Comparison of ENCODE assay signal across 29 mouse cellular contexts in the genomic region with DNA sequence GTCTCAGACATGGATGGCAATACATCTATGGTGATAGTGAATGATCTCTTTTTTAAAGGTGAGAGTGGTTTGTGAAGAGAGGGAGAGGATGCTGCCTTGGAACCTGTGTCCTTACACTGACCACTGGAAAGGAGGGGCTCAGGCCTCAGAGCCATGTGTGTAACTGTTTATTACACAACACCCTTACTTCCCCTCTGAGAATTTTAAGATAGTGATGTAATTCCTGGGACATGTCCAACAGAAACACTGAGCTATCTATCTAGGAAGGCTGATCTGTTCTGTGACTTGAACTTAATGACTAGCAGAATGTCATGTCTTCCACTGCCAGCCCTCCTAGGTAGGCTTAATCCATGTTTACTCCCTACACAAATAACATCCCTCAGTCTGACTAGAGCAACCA. TPM values are rescaled to one million over a fixed set of nuclear protein-coding genes. Genes with fewer than 3 reads are reported as not detected.
DNase-seq lines count a peak whose midpoint lies in the region; ATAC-seq and TF ChIP-seq lines count a peak whose summit lies in the region.
"Had no signal": no experiment of that assay in that cellular context is flagged by ENCODE, and none has a peak within 500 bp of the region (broad histone marks: within the 10 kb centered on the region; RNA-seq: fewer than 3 reads in every experiment).

No protein-coding gene starts in this region.

- no peaks in the 10 kb centered on the region for H3K79me2 ChIP-seq in heart, adult 2 months (replicated peaks; ENCODE audit: control insufficient read depth, insufficient read depth, low read length)

- intact Hi-C loops in heart, adult 2 months (cut with DNase I), result no loop called here
- intact Hi-C loops in left cerebral cortex, postnatal 14 days (cut with DNase I), result no loop called here

- no peak overlapping the region for H3K9ac ChIP-seq in heart, adult 2 months (ENCODE audit: low read depth, low read length)
- H3K9ac ChIP-seq: embryonic facial prominence, embryonic 12.5 days; hindbrain, embryonic 13.5 days had no signal

- no peaks in the 10 kb centered on the region for H3K27me3 ChIP-seq in heart, adult 2 months (ENCODE audit: control insufficient read depth, insufficient read depth, low read length)
- H3K27me3 ChIP-seq: embryonic facial prominence, embryonic 12.5 days; hindbrain, embryonic 13.5 days had no signal

- TF ChIP-seq CTCF in heart, adult 2 months (IDR thresholded peaks at IDR 0.05), result no peak

- no peak for TF ChIP-seq EP300 in heart, adult 2 months (IDR thresholded peaks at IDR 0.05; ENCODE audit: insufficient read depth, low read depth, low read length)

- H3K4me3 ChIP-seq in heart, adult 2 months, result no peak overlapping the region
- H3K4me3 ChIP-seq in brown adipose tissue, adult 24 weeks (ENCODE audit: insufficient read depth, low read depth, low read length), result no peak overlapping the region
- H3K4me3 ChIP-seq: embryonic facial prominence, embryonic 12.5 days; erythroblast, embryonic 14.5 days; hindbrain, embryonic 13.5 days had no signal

- no peaks in the 10 kb centered on the region for H3K36me3 ChIP-seq in heart, adult 2 months (ENCODE audit: control insufficient read depth, insufficient read depth, low read length)
- H3K36me3 ChIP-seq: embryonic facial prominence, embryonic 12.5 days; hindbrain, embryonic 13.5 days had no signal

- DNase-seq in heart, adult 9 months (ENCODE audit: low spot score in 2 of 2), result peak; percentile 63 to 70
- DNase-seq in heart, adult 2 months, result no peak
- peak; percentile 5 for DNase-seq in lung, postnatal 10 days
- DNase-seq in lung, postnatal 14 days, result no peak
- no peak for DNase-seq in adrenal gland, adult 2 months
- no peak for DNase-seq in left cerebral cortex, postnatal 14 days (ENCODE audit: low spot score in 2 of 2)
- DNase-seq: cerebellum, adult 2 months; gastrocnemius, postnatal 36 days; kidney, postnatal 14 days; left cerebral cortex, postnatal 4 days; right cerebral cortex, postnatal 14 days; thymus, adult 18-20 months; thymus, postnatal 4 days had no signal

- H3K27ac ChIP-seq in heart, adult 2 months, result no peak overlapping the region
- H3K27ac ChIP-seq in brown adipose tissue, adult 24 weeks (replicated peaks; ENCODE audit: low read depth, low read length), result peak overlapping the region; percentile 53
- H3K27ac ChIP-seq: embryonic facial prominence, embryonic 12.5 days; hindbrain, embryonic 13.5 days had no signal

- peaks cover 3% of the 10 kb centered on the region; the same call in 1 of the 2 replicates for H3K4me1 ChIP-seq in heart, adult 2 months (ENCODE audit: control insufficient read depth, insufficient read depth, low read length)
- 0 out of 2 replicates have a peak, but pooled peaks cover 2% of the 10 kb centered on the region for H3K4me1 ChIP-seq in brown adipose tissue, adult 24 weeks (ENCODE audit: control insufficient read depth, insufficient read depth, insufficient read length, low read length)
- H3K4me1 ChIP-seq: embryonic facial prominence, embryonic 12.5 days; hindbrain, embryonic 13.5 days had no signal

- TF ChIP-seq POLR2A in heart, adult 2 months (IDR thresholded peaks at IDR 0.05; ENCODE audit: insufficient read depth, low read depth, low read length), result no peak

- ATAC-seq in megakaryocyte progenitor cell, adult 5-6 weeks (replicated peaks; ENCODE audit: poor library complexity), result peak; percentile 93
- ATAC-seq: forebrain, embryonic 14.5 days; inflammation-experienced regulatory T-cells, adult 6 months; midbrain, embryonic 16.5 days had no signal

RNA-seq across cellular contexts. Expression of a gene that starts 3.2 kb away (rescaled TPM):
- total RNA-seq in heart, adult 2 months (2021), result not detected
- polyA plus RNA-seq in heart, adult 2 months (2012; rRNA removed), result 0.06 TPM in 1 of 2 replicates, not detected in the other
- not detected in 2 replicates for polyA plus RNA-seq in brown adipose tissue, adult 24 weeks (2012; ENCODE audit: insufficient read depth, insufficient read length, missing spikeins)
- total RNA-seq in megakaryocyte progenitor cell, adult 5-6 weeks (2015), result not detected in 2 replicates
- not detected in 2 replicates for total RNA-seq in megakaryocyte progenitor cell, adult 5-6 weeks (2017)
- total RNA-seq in adrenal gland, adult 2 months (2021), result 1 to 10 TPM in 1 of 2 experiments, not detected in 1; 1.7 TPM
- polyA plus RNA-seq in adrenal gland, adult 2 months (2012; rRNA removed), result 0.35 TPM in 1 of 2 replicates, not detected in the other
- not detected for total RNA-seq in left cerebral cortex, postnatal 14 days (2021)
- total RNA-seq: gastrocnemius, postnatal 36 days; left cerebral cortex, adult 18-20 months; left cerebral cortex, postnatal 4 days; megakaryocyte-erythroid progenitor cell, adult 5-6 weeks; neutrophil, adult 5-6 weeks had no signal
- polyA plus RNA-seq: cerebellum, adult 2 months; embryonic facial prominence, embryonic 12.5 days; erythroblast, embryonic 14.5 days; forebrain, embryonic 14.5 days; hindbrain, embryonic 13.5 days; inflammation-experienced regulatory T-cells, adult 6 months; kidney, adult 2 months; midbrain, embryonic 16.5 days had no signal

RNA-seq across cellular contexts. Expression of a gene that starts 18.5 kb away (rescaled TPM):
- total RNA-seq in heart, adult 2 months (2021), result not detected
- polyA plus RNA-seq in heart, adult 2 months (2012; rRNA removed), result not detected in 2 replicates
- not detected in 2 replicates for polyA plus RNA-seq in brown adipose tissue, adult 24 weeks (2012; ENCODE audit: insufficient read depth, insufficient read length, missing spikeins)
- total RNA-seq in megakaryocyte progenitor cell, adult 5-6 weeks (2015), result not detected in 2 replicates
- total RNA-seq in megakaryocyte progenitor cell, adult 5-6 weeks (2017), result not detected in 2 replicates
- total RNA-seq in adrenal gland, adult 2 months (2021), result not detected
- polyA plus RNA-seq in adrenal gland, adult 2 months (2012; rRNA removed), result not detected in 2 replicates
- total RNA-seq in left cerebral cortex, postnatal 14 days (2021), result not detected
- total RNA-seq: adrenal gland, postnatal 4 days; gastrocnemius, postnatal 36 days; left cerebral cortex, adult 18-20 months; left cerebral cortex, postnatal 4 days; megakaryocyte-erythroid progenitor cell, adult 5-6 weeks; neutrophil, adult 5-6 weeks had no signal
- polyA plus RNA-seq: cerebellum, adult 2 months; embryonic facial prominence, embryonic 12.5 days; erythroblast, embryonic 14.5 days; forebrain, embryonic 14.5 days; hindbrain, embryonic 13.5 days; inflammation-experienced regulatory T-cells, adult 6 months; kidney, adult 2 months; liver, embryonic 11.5 days; midbrain, embryonic 16.5 days; spleen, adult 2 months; stomach, embryonic 14.5 days had no signal

RNA-seq across cellular contexts. Expression of a gene that starts 22.6 kb away (rescaled TPM):
- total RNA-seq in heart, adult 2 months (2021), result 1 to 10 TPM in 1 of 2 experiments, under 1 TPM in 1; 0.45 to 1.5 TPM
- polyA plus RNA-seq in heart, adult 2 months (2012; rRNA removed), result 0.61 and 1.3 TPM in 2 replicates
- polyA plus RNA-seq in brown adipose tissue, adult 24 weeks (2012; ENCODE audit: insufficient read depth, insufficient read length, missing spikeins), result 13.7 and 14.2 TPM in 2 replicates
- not detected in 2 replicates for total RNA-seq in megakaryocyte progenitor cell, adult 5-6 weeks (2015)
- not detected in 2 replicates for total RNA-seq in megakaryocyte progenitor cell, adult 5-6 weeks (2017)
- total RNA-seq in adrenal gland, adult 2 months (2021), result 10 to 100 TPM; 20.6 to 23.9 TPM
- polyA plus RNA-seq in adrenal gland, adult 2 months (2012; rRNA removed), result 8.6 and 9.8 TPM in 2 replicates
- total RNA-seq in left cerebral cortex, postnatal 14 days (2021), result not detected
- total RNA-seq: left cerebral cortex, adult 18-20 months; left cerebral cortex, postnatal 4 days; megakaryocyte-erythroid progenitor cell, adult 5-6 weeks; neutrophil, adult 5-6 weeks had no signal
- polyA plus RNA-seq: embryonic facial prominence, embryonic 12.5 days; erythroblast, embryonic 14.5 days; forebrain, embryonic 14.5 days; hindbrain, embryonic 13.5 days; inflammation-experienced regulatory T-cells, adult 6 months; liver, embryonic 11.5 days; stomach, embryonic 14.5 days had no signal

RNA-seq across cellular contexts. Expression of a gene that starts 30.1 kb away (rescaled TPM):
- not detected for total RNA-seq in heart, adult 2 months (2021)
- polyA plus RNA-seq in heart, adult 2 months (2012; rRNA removed), result not detected in 2 replicates
- polyA plus RNA-seq in brown adipose tissue, adult 24 weeks (2012; ENCODE audit: insufficient read depth, insufficient read length, missing spikeins), result not detected in 2 replicates
- not detected in 2 replicates for total RNA-seq in megakaryocyte progenitor cell, adult 5-6 weeks (2015)
- total RNA-seq in megakaryocyte progenitor cell, adult 5-6 weeks (2017), result not detected in 2 replicates
- under 1 TPM in 1 of 2 experiments, not detected in 1; 0.75 TPM for total RNA-seq in adrenal gland, adult 2 months (2021)
- polyA plus RNA-seq in adrenal gland, adult 2 months (2012; rRNA removed), result not detected in 2 replicates
- total RNA-seq in left cerebral cortex, postnatal 14 days (2021), result not detected
- total RNA-seq: gastrocnemius, postnatal 36 days; left cerebral cortex, adult 18-20 months; left cerebral cortex, postnatal 4 days; megakaryocyte-erythroid progenitor cell, adult 5-6 weeks; neutrophil, adult 5-6 weeks had no signal
- polyA plus RNA-seq: cerebellum, adult 2 months; embryonic facial prominence, embryonic 12.5 days; erythroblast, embryonic 14.5 days; forebrain, embryonic 14.5 days; hindbrain, embryonic 13.5 days; inflammation-experienced regulatory T-cells, adult 6 months; kidney, adult 2 months; liver, embryonic 11.5 days; midbrain, embryonic 16.5 days; spleen, adult 2 months; stomach, embryonic 14.5 days had no signal

Comparison
In these comparisons a context has a peak if more than half of its experiments do, and no peak if none do; other contexts are left out.
1. DNase-seq: peak in heart, adult 9 months (2 of 2) and lung, postnatal 10 days (single experiment); none in heart, adult 2 months (0 of 2), lung, postnatal 14 days (single experiment), adrenal gland, adult 2 months (single experiment) and left cerebral cortex, postnatal 14 days (0 of 2).
2. RNA of a gene that starts 22.6 kb away (total RNA-seq): 20.6 to 23.9 TPM in adrenal gland, adult 2 months; 0.45 to 1.5 TPM in heart, adult 2 months, not detected in left cerebral cortex, postnatal 14 days and not detected in megakaryocyte progenitor cell, adult 5-6 weeks; every median in the first group is over 4 times any median in the second.